Mouse (Mus musculus) cortical plate, adult 2 months (tissue): ENCODE data around the gene Hebp1.

Experiments used
- CTCF ChIP-seq: fragments of 200-500 bp; IDR thresholded peaks from 2 replicates; pipeline ENCODE4 v1.5.1; 2011; ENCODE audit warnings: mild to moderate bottlenecking, control low read depth, low read length; ENCODE audit not compliant: insufficient read depth; ENCODE audit errors: extremely low read depth
- POLR2A ChIP-seq: fragments of 200-500 bp; IDR thresholded peaks from 2 replicates; pipeline ENCODE4 v1.6.1; 2011; ENCODE audit warnings: mild to moderate bottlenecking, low read length, control low read depth; ENCODE audit not compliant: insufficient read depth; ENCODE audit errors: extremely low read depth

GRCm38 (mm10) chr6:135206909-135207308 lies 9.1 kb upstream of the Hebp1 start:
- TF ChIP-seq CTCF, result no peak
- TF ChIP-seq POLR2A, result no peak
